Mouse (Mus musculus): ENCODE data around the gene Ppp2r5d.

The Ppp2r5d gene

GRCm38 (mm10) chr17:46679843-46680759 is 24.8 kb downstream of the Ppp2r5d start:
- peak; percentile 44 to 53 for DNase-seq

GRCm38 (mm10) chr17:46678911-46679310 is 26.0 kb downstream of the Ppp2r5d start:
- DNase-seq: no peak

GRCm38 (mm10) chr17:46678416-46678815 is 26.5 kb downstream of the Ppp2r5d start, which contains the start of gene Mea1:
TSS of gene Mea1 (plus strand) at chr17:46678793.
- DNase-seq: no peak

DNA sequence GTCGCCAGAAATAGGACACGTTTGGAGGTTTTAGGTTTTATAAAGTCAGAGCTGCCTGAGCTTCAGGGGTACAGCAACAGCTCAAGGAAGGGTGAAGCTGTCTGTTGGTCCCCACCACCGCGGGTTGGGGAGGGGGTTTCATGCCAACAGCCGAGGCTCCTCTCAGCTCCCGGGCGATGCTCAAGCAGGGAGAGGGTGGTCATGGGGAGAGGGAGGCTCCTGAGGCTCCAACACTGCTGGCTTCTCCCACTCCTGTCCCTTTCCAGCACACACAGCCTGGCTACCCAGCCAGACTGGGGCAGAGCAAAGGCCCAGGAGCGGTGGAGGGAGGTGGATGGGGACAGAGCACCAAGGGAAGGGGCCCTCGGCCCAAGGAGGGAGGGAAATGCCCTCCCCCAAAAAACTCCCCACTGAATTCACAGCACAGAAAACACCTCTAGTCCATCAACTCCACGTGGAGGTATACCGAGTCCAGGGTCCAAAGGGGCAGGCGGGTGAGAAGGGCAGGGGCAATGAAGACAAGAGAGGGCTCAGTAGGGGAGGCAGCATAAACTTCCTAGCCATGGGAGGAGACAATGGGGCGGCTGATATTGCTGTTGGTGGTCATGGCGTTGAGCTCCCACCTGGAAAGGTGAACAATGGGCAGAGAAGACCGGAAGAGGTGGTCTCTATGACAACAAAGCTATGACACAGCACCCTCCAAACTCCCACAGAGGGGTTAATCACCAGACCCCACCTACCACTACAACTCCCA is 30.2 kb downstream of the Ppp2r5d start:
- peak in 1 of 2 experiments; percentile 48 for DNase-seq

GRCm38 (mm10) chr17:46673850-46674529 is 30.9 kb downstream of the Ppp2r5d start, which contains the start of gene Rrp36:
TSS of gene Rrp36 (minus strand) at chr17:46674352.
- peak; percentile 83 to 87 for DNase-seq

DNA sequence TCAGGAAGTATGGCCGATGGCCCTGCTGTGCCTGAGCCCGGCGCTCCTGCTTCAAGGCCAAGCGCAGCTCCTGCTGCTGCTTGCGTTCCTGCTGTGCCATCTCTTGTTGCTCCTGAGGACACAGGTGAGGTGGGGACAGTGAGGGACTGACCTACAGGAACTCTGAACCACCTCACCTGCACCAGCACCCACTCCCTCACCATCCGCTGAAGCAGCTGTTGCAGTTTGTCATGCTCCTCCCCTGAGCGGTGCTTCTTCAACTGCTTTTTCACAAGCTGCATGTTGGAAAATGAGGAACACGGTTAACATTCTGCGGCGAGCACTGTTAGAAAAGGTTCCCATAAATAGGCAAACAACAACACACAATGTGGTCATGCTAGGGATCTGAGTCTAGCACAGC is 35.0 kb downstream of the Ppp2r5d start:
- DNase-seq: no peak

DNA sequence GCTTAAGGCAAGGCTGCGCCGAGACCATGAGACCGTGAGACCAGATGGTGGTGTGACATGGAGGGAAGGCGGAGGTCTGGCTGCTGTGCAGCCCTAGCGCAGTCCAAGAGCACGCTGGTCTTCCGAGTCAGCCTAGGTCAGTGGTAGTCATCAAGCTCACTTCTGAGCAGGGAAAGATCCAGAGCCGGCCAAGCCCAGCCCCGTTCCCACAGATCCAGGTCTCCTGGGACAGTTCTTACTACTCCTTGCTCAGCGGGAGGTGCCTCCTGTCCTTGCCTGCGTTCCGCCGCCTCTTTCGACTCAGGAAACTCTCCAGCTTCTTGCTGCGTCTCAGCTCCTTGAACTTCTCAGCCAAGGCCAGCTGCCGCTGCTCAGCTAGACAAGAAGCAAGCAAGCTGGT is 37.2 kb downstream of the Ppp2r5d start:
- DNase-seq: no peak

DNA sequence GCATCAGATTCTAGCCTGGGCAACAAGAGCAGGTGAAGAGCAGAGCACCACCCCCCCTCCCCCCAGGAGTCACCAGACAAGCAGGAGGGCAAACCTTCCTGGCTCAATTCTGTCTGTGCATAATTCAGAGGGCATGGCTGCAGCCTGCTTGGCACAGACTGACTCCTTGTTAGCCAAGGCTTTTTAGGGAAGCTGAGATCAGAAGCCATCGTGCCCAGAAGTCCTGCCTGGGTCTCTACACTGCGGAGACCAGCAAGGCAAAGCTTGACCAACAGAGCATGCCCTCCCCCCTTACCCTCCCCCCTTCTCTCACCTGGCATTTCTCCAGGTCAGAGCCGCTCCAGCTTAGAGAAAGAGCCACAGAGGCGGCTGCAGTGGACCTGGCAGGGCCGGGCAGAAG is 42.2 kb downstream of the Ppp2r5d start:
- no peak for DNase-seq

DNA sequence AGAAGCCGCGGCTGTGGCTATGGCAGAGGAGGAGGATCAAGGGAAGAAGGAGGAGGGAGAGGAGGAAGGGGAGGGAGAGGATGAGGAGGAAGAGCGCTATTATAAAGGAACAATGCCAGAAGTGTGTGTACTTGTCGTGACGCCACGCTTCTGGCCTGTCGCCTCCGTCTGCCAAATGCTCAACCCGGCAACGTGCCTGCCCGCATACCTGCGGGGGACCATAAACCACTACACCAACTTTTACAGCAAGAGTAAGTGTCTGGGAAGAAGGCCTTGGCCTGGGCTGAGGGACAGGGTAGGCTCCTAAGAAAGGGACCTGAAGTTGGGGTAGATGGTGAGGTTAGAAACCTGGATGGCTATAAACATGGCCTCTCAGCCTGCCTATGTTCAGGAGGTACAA is 42.9 kb downstream of the Ppp2r5d start:
- DNase-seq: no peak

DNA sequence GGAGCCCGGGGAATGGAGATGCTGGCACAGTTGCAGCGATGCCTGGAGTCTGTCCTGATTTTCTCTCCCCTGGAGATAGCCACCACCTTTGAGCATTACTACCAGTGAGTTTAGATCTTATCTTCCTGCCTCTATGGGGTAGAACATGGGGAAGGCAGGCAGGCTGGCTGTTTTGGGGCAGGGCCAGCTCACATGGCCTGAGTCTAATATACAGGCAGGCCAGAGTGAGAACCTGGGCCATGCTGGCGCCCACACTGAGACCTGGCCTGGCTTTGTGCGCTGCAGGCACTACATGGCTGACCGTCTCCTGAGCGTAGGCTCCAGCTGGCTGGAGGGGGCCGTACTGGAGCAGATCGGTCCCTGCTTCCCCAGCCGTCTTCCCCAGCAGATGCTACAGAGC is 43.6 kb downstream of the Ppp2r5d start:
- no peak for DNase-seq

GRCm38 (mm10) chr17:46656054-46656453 is 48.9 kb downstream of the Ppp2r5d start:
- no peak for DNase-seq

GRCm38 (mm10) chr17:46651755-46652547 is 53.0 kb downstream of the Ppp2r5d start:
- no peak for DNase-seq

DNA sequence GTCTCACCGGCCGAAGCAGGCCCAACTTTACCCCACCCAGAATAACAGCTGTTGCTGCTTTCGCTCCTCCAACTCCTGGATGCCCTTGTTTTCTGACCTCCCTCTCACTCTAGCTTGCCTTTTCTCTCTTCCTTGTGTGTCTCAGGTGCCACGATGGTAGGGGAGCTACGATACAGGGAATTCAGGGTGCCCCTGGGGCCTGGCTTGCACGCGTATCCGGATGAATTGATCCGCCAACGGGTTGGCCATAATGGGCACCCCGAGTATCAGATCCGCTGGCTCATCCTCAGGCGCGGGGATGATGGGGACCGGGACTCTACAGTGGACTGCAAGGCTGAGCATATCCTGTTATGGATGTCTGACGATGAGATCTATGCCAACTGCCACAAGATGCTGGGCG is 53.6 kb downstream of the Ppp2r5d start:
- DNase-seq: no peak

GRCm38 (mm10) chr17:46650232-46651031 is 54.5 kb downstream of the Ppp2r5d start, which contains the start of gene Cul7:
TSS of gene Cul7 (plus strand) at chr17:46650337.
- DNase-seq: peak; percentile 89 to 96

- DNase-seq: no peak
Observed at GRCm38 (mm10) chr17:46649811-46650210, 55.1 kb downstream of the Ppp2r5d start.

DNA sequence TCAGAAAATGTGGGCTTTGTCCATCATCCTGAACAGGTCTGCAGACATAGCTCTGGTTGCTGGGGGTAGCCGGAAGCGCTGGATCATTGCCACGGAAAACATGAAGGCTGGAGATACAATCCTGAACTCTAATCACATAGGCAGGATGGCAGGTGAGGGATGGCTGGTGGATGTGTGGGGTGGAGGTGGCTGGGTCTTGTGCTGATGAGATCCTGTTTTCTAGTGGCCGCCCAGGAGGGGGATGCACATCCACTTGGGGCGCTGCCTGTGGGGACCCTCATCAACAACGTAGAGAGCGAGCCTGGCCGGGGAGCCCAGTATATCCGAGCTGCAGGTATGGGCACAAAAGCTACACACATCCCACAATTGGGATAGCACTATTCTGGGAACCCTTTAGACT is 56.5 kb downstream of the Ppp2r5d start:
- no peak for DNase-seq

GRCm38 (mm10) chr17:46647279-46647678 is 57.6 kb downstream of the Ppp2r5d start:
- no peak for DNase-seq

GRCm38 (mm10) chr17:46646322-46646662 is 58.6 kb downstream of the Ppp2r5d start:
- no peak for DNase-seq

DNA sequence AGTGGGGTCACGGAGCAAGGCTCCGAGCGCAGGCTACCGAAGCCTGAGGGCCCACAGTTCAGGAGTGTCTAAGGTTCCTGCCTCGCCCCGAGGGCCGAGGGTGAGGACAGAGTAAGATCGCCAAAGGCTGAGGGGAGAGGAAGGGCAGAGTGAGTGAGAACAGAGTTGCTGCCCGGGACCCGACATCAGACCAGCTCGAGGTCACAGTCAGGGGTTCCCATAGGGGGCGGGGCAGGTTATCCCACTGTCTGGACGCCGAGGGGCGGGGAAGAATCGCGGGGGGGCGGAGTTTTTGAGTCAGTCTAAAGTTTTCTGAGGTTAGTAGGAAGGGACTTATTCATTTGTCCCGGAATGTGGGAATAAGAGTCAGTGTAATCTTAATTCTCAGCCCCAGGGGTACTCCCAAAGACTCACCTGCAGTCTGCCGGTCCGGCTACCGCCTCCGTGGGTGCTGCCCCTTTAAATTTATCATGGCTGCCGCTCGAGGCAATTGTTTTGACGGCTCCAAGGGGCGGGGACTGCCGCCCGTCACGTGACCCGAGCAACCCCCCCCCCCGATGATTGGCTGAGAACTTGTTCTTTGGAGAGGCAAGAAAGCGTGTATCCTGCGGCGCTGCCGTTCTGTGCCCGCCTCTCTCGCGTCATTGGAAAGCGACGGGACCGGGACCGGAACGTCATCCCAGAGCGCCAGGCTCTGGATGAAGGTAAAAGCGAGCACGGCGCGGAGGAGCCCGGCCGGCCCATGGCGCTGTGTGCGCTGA is 59.2 kb downstream of the Ppp2r5d start, which contains the start of the genes Klc4 and Mrpl2:
Gene Klc4 (minus strand): TSS at position 462 of the 761 bp plus-strand sequence.
Gene Mrpl2 (plus strand): TSS at position 669 of the 761 bp plus-strand sequence.
- DNase-seq: peak; percentile 98 to 99

DNA sequence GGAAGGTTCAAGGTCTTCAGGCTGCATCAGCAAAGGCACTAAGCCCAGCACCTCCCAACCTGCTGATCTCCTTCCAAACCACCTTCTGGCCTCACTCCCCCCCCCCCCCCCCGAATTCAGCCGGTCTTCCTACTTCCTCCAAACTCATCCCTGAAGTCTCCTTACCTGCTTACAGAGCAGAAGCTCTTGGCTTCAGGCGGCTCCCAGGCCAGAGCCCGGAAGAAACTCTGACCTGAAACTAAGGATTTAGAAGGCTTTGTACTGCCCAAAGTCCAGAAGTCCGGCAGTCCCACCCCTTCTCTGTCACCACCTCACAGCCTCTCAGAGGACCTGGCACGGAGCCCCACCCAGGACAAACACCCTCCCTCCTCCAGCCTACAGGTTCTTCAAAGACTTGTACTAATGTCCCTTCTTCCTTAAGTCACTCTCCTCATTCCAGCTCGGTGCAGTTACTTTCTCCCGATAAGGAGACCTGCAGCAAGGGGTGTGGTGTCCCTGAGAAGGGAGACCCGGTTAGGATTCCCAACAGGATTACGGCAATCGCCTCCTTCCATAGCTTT is 59.9 kb downstream of the Ppp2r5d start:
- DNase-seq: no peak
